Mouse (Mus musculus) c-Kit-positive CD71-positive TER-119-positive erythroid progenitor cells, embryonic 14.5 days (primary cell): ENCODE measurements around the gene Cd209a.
"Not testable (repeated sequence)": the region's sequence is repeated elsewhere in the genome, so short reads cannot be mapped to it uniquely, and the experiment has no call there.

Experiments
- DNase-seq: peaks from one replicate; pipeline ENCODE4 v3.0.0-alpha.2; 2013; ENCODE audit warnings: low spot score

Cd209a gene

GRCm38 (mm10) chr8:3748761-3749160, at the start of gene Cd209a:
Gene Cd209a (minus strand): TSS chr8:3748984.
- DNase-seq = no peak

GRCm38 (mm10) chr8:3768641-3769040, 19.9 kb upstream of the Cd209a start:
- not testable (repeated sequence) for DNase-seq

DNA sequence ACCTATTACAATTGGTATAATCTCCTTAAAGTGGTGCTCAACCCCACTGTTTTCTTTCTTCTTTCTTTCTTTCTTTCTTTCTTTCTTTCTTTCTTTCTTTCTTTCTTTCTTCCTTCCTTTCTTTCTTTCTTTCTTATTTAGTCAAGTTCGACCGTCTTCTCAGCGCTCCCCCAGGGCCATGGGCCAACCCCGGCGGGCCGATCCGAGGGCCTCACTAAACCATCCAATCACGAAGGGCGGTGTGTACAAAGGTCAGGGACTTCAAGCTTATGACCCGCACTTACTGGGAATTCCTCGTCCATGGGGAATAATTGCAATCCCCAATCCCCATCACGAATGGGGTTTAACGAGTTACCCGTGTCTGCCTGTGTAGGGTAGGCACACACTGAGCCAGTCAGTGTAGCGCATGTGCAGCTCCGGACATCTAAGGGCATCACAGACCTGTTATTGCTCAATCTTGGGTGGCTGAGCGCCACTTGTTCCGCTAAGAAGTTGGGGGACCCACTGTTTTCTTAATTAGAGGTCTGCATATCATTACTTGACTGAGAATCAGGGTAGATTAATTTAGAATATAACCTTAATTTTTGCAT, 5.6 kb upstream of the Cd209a start:
- DNase-seq = peak; percentile 100

GRCm38 (mm10) chr8:3736947-3737346, 11.8 kb downstream of the Cd209a start:
- no peak for DNase-seq

- no peak for DNase-seq
Measured at GRCm38 (mm10) chr8:3735599-3735998, 13.2 kb downstream of the Cd209a start.

GRCm38 (mm10) chr8:3734084-3734483, 14.7 kb downstream of the Cd209a start:
- DNase-seq = peak; percentile 54

DNA sequence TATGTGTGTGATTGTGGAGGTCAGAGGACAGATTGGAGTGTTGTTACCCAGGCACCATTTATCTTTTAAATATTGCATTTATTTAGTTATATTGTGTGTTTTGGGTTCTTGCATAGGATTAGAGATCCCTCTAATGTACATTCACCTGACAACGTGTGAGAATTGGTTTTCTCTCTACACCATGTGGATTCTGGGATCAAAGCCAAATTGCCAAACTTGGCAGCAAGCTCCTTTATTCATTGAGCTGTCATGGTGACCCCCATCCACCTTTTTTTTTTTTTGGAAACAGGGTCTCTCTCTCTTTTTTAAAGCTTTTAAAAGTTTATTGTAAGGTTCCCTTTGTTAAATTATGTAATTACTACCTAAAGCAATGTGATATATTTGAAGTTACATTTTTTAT, 27.7 kb downstream of the Cd209a start:
- DNase-seq = no peak

GRCm38 (mm10) chr8:3720551-3720950, 28.2 kb downstream of the Cd209a start, which contains the start of gene Clec4g:
Gene Clec4g (minus strand): TSS chr8:3720651.
- DNase-seq = no peak

DNA sequence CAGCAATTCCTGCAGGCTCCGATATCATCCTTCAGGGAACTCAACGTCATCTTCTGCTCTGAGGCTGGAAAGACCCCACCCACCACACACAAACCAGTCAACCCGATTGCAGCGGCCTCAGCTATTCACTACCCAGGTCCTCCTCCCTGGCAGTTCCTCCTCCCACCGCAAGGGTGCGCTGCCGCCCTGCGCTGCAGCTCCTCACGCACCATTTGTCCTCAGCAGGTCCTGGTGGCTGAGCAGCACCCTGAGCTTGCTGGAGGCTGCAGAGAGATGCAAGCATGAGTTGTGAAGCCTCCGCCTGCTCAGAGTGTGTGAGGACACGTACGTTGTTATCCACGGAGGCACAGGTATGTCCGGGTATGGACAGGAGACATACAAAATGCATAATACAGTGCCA, 30.2 kb downstream of the Cd209a start:
- peak; percentile 56 for DNase-seq

GRCm38 (mm10) chr8:3717321-3717954, 31.3 kb downstream of the Cd209a start:
- DNase-seq = no peak

GRCm38 (mm10) chr8:3711646-3712045, 37.1 kb downstream of the Cd209a start:
- no peak for DNase-seq

DNA sequence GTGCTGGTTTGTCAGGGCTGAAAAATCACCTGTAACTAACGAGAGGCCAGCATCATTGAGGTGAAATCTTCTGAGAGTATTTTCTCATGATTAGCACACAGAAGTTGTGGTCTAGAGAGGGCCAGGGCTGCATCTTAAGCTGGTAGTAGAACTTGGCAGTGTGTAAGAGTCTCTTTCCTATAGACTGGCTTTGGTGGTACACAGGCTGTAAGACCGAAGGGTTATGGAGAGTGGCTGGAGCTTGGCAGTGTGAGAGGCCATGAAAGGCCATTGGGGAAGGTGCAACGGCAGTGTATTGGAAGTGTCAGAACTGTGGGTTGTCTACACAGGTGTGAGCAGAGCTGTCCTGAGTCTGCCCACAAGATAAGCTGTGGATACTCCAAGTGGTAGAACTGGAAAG, 38.5 kb downstream of the Cd209a start:
- DNase-seq = no peak

DNA sequence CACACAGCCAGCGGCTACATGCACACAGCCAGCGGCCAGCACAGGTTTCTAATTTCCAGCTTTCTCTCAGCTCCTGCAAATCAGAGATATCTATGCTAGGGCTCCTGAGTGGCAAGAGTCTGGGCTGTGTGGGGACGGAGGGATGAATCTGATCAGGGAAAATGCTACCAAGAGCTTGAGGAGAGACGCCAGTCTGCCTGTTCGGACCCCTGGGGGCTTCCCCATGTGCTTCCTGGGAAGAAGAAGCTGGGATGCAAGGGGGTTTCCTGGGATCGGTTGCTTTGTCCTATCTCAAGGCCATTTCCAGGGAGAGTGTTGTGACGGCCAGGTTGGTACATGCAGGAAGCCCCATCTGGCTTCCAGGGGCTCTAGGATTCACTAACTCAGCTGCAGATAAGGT, 41.2 kb downstream of the Cd209a start:
- DNase-seq = no peak

DNA sequence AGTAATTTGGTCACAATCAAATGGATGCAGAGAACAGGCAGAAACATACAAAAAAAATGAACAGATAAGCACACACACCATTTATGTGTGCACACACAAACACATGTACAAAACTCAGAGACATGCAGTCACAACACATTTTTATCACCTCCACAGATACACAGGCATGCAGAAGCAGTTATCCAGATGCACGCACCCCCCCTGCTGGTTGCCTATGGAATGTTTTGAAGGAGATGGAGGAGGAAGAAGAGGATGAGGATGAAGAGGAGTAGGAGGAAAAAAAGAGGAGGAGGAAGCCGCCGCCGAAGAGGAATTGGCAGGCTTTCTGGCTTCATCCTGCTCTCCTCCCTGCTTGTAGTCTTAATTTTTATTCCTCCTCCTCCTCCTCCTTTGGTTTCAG, 43.1 kb downstream of the Cd209a start:
- DNase-seq = peak; percentile 26

DNA sequence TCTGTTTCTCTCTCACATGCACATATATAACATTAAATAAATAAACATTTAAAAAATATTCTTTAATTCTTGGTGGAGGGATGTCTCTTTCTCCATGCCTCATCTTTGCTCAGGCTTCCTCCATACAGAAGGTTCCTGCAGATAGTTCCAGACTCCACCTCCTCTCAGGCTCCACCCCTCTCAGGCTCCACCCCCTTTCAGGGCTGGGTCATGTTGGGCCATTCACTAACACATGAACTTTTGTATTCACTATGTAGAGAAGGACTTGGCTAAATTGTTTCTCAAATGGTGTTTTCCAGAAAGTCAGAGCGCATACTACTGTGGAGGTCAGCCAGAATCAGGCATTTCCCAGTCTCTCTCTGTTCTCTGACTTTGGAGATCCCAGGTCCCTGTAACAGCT, 47.3 kb downstream of the Cd209a start:
- DNase-seq = no peak

DNA sequence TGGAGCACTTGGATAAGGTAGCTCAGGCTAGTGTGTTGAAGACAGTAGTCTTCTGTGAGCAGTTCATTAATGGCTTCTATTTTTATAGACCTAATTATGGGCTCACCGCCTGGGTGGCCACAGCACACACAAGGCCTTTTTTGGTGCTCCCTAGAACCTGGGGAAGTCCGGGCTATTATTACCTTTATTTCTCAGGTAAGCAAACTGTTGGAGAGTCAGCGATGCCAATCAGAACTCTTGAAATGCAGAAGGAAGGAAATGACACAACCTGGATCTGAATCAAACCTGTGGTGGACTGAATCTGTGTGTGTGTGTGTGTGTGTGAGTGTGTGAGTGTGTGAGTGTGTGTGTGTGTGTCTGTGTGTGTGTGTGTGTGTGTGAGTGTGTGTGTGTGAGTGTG, 54.7 kb downstream of the Cd209a start, which contains the start of gene Fcer2a:
Gene Fcer2a (minus strand): TSS at position 55 of the 400 bp plus-strand sequence.
- DNase-seq = no peak
